Mouse (Mus musculus): ENCODE measurements around the gene Postn. TPM values are rescaled to one million over a fixed set of nuclear protein-coding genes. Genes with fewer than 3 reads are reported as not detected.

Gene Postn
- polyA plus RNA-seq, 1 experiment from 2014 or later, result 8.6 TPM

- ATAC-seq, result no peak
- no peak overlapping the region for H3K9ac ChIP-seq
- no peak overlapping the region for H3K27ac ChIP-seq
- WGBS, result 35% methylated on average over 2 of the region's 2 CpGs
- no peak overlapping the region for H3K4me3 ChIP-seq
- no peaks in the 10 kb centered on the region; the same call in 1 of the 2 replicates for H3K9me3 ChIP-seq (replicated peaks)
- no peaks in the 10 kb centered on the region for H3K36me3 ChIP-seq (ENCODE audit: poor library complexity, severe bottlenecking)
- H3K27me3 ChIP-seq, result no peaks in the 10 kb centered on the region
- no peak overlapping the region for H3K4me2 ChIP-seq
- no peaks in the 10 kb centered on the region for H3K4me1 ChIP-seq
Observed at GRCm38 (mm10) chr3:54399321-54399720, 38.4 kb downstream of the Postn start.

GRCm38 (mm10) chr3:54399911-54400310, 39.0 kb downstream of the Postn start:
- H3K9me3 ChIP-seq (replicated peaks), result no peaks in the 10 kb centered on the region; the same call in 1 of the 2 replicates
- no peak for ATAC-seq
- no peak overlapping the region for H3K4me3 ChIP-seq
- no peaks in the 10 kb centered on the region for H3K4me1 ChIP-seq
- no peaks in the 10 kb centered on the region for H3K36me3 ChIP-seq (ENCODE audit: poor library complexity, severe bottlenecking)
- no peak overlapping the region for H3K9ac ChIP-seq
- H3K27me3 ChIP-seq, result no peaks in the 10 kb centered on the region
- H3K4me2 ChIP-seq, result no peak overlapping the region
- H3K27ac ChIP-seq, result no peak overlapping the region
- WGBS, result 78% methylated on average over 2 of the region's 2 CpGs

GRCm38 (mm10) chr3:54400617-54401016, 39.7 kb downstream of the Postn start:
- no peaks in the 10 kb centered on the region for H3K4me1 ChIP-seq
- no peak overlapping the region for H3K9ac ChIP-seq
- H3K4me3 ChIP-seq, result no peak overlapping the region
- no peaks in the 10 kb centered on the region for H3K36me3 ChIP-seq (ENCODE audit: poor library complexity, severe bottlenecking)
- 87% methylated on average over 1 of the region's 1 CpGs for WGBS
- no peaks in the 10 kb centered on the region; the same call in 1 of the 2 replicates for H3K9me3 ChIP-seq (replicated peaks)
- no peak overlapping the region for H3K4me2 ChIP-seq
- H3K27ac ChIP-seq, result no peak overlapping the region
- H3K27me3 ChIP-seq, result no peaks in the 10 kb centered on the region
- no peak for ATAC-seq

GRCm38 (mm10) chr3:54401706-54402105, 40.8 kb downstream of the Postn start:
- Histone ChIP-seq H3K4me3 (no peak overlapping the region), H3K36me3 (ENCODE audit: poor library complexity, severe bottlenecking) (no peaks in the 10 kb centered on the region), H3K27me3 (no peaks in the 10 kb centered on the region), H3K9ac (no peak overlapping the region), H3K27ac (no peak overlapping the region), H3K9me3 (replicated peaks) (no peaks in the 10 kb centered on the region), H3K4me2 (no peak overlapping the region), H3K4me1 (no peaks in the 10 kb centered on the region)
- WGBS, result 87% methylated on average over 5 of the region's 5 CpGs
- ATAC-seq, result no peak

- H3K9me3 ChIP-seq (replicated peaks), result no peaks in the 10 kb centered on the region
- no peaks in the 10 kb centered on the region for H3K27me3 ChIP-seq
- no peak overlapping the region for H3K27ac ChIP-seq
- no peak overlapping the region for H3K4me3 ChIP-seq
- no peak overlapping the region for H3K4me2 ChIP-seq
- WGBS, result 75% methylated on average over 3 of the region's 3 CpGs
- H3K4me1 ChIP-seq, result no peaks in the 10 kb centered on the region
- H3K36me3 ChIP-seq (ENCODE audit: poor library complexity, severe bottlenecking), result no peaks in the 10 kb centered on the region
- no peak overlapping the region for H3K9ac ChIP-seq
- ATAC-seq, result no peak
Observed at GRCm38 (mm10) chr3:54403791-54404190, 42.9 kb downstream of the Postn start.

- no peaks in the 10 kb centered on the region for H3K4me1 ChIP-seq
- no peak overlapping the region for H3K9ac ChIP-seq
- H3K36me3 ChIP-seq (ENCODE audit: poor library complexity, severe bottlenecking), result no peaks in the 10 kb centered on the region
- no peaks in the 10 kb centered on the region for H3K9me3 ChIP-seq (replicated peaks)
- no peak overlapping the region for H3K4me3 ChIP-seq
- 80% methylated on average over 2 of the region's 2 CpGs for WGBS
- H3K27me3 ChIP-seq, result no peaks in the 10 kb centered on the region
- H3K27ac ChIP-seq, result no peak overlapping the region
- ATAC-seq, result no peak
- H3K4me2 ChIP-seq, result no peak overlapping the region
Observed at GRCm38 (mm10) chr3:54406567-54406966, 45.7 kb downstream of the Postn start.

GRCm38 (mm10) chr3:54411052-54411451, 50.1 kb downstream of the Postn start:
- Histone ChIP-seq H3K4me2 (no peak overlapping the region), H3K4me1 (no peaks in the 10 kb centered on the region)
- 91% methylated on average over 3 of the region's 3 CpGs for whole genome bisulfite sequencing

GRCm38 (mm10) chr3:54412885-54413583, 52.1 kb downstream of the Postn start:
- no peak overlapping the region for H3K4me3 ChIP-seq
- no peak for ATAC-seq
- no peaks in the 10 kb centered on the region for H3K36me3 ChIP-seq (ENCODE audit: poor library complexity, severe bottlenecking)

More at GRCm38 (mm10) chr3:54411052-54411451, 50.1 kb downstream of the Postn start:
- H3K4me3 ChIP-seq, result no peak overlapping the region
- H3K9me3 ChIP-seq (replicated peaks), result no peaks in the 10 kb centered on the region
- no peak overlapping the region for H3K9ac ChIP-seq
- ATAC-seq, result no peak
- no peaks in the 10 kb centered on the region for H3K27me3 ChIP-seq
- H3K36me3 ChIP-seq (ENCODE audit: poor library complexity, severe bottlenecking), result no peaks in the 10 kb centered on the region
- H3K27ac ChIP-seq, result no peak overlapping the region

GRCm38 (mm10) chr3:54413584-54413897, 52.6 kb downstream of the Postn start:
- Histone ChIP-seq H3K27ac (no peak overlapping the region), H3K9ac (no peak overlapping the region), H3K4me2 (no peak overlapping the region), H3K27me3 (no peaks in the 10 kb centered on the region), H3K4me1 (no peaks in the 10 kb centered on the region), H3K4me3 (no peak overlapping the region), H3K9me3 (replicated peaks) (no peaks in the 10 kb centered on the region), H3K36me3 (ENCODE audit: poor library complexity, severe bottlenecking) (no peaks in the 10 kb centered on the region)
- ATAC-seq, result no peak
- 85% methylated on average over 1 of the region's 1 CpGs for WGBS

More at GRCm38 (mm10) chr3:54412885-54413583, 52.1 kb downstream of the Postn start:
- Histone ChIP-seq H3K9ac (no peak overlapping the region), H3K4me1 (no peaks in the 10 kb centered on the region), H3K27me3 (no peaks in the 10 kb centered on the region), H3K9me3 (replicated peaks) (no peaks in the 10 kb centered on the region), H3K4me2 (no peak overlapping the region), H3K27ac (no peak overlapping the region)
- WGBS, result 87% methylated on average over 7 of the region's 7 CpGs

- H3K27me3 ChIP-seq, result no peaks in the 10 kb centered on the region
- no peaks in the 10 kb centered on the region for H3K4me1 ChIP-seq
- no peak for ATAC-seq
- 58% methylated on average over 1 of the region's 1 CpGs for WGBS
- no peak overlapping the region for H3K4me3 ChIP-seq
- no peaks in the 10 kb centered on the region for H3K36me3 ChIP-seq (ENCODE audit: poor library complexity, severe bottlenecking)
- no peaks in the 10 kb centered on the region for H3K9me3 ChIP-seq (replicated peaks)
- no peak overlapping the region for H3K9ac ChIP-seq
- no peak overlapping the region for H3K4me2 ChIP-seq
- H3K27ac ChIP-seq, result no peak overlapping the region
Observed at GRCm38 (mm10) chr3:54414386-54414785, 53.5 kb downstream of the Postn start.

- Histone ChIP-seq H3K4me3 (no peak overlapping the region), H3K27ac (no peak overlapping the region), H3K27me3 (no peaks in the 10 kb centered on the region), H3K4me2 (no peak overlapping the region), H3K9me3 (replicated peaks) (no peaks in the 10 kb centered on the region), H3K36me3 (ENCODE audit: poor library complexity, severe bottlenecking) (no peaks in the 10 kb centered on the region), H3K9ac (no peak overlapping the region), H3K4me1 (no peaks in the 10 kb centered on the region)
- no peak for ATAC-seq
- 60% methylated on average over 6 of the region's 6 CpGs for WGBS
Observed at GRCm38 (mm10) chr3:54417833-54418386, 57.0 kb downstream of the Postn start.

GRCm38 (mm10) chr3:54420189-54420928, 59.5 kb downstream of the Postn start:
- no peaks in the 10 kb centered on the region for H3K36me3 ChIP-seq (ENCODE audit: poor library complexity, severe bottlenecking)
- H3K27ac ChIP-seq, result no peak overlapping the region
- H3K4me3 ChIP-seq, result no peak overlapping the region
- H3K4me2 ChIP-seq, result no peak overlapping the region
- no peaks in the 10 kb centered on the region for H3K27me3 ChIP-seq
- H3K4me1 ChIP-seq, result no peaks in the 10 kb centered on the region
- H3K9me3 ChIP-seq (replicated peaks), result no peaks in the 10 kb centered on the region
- no peak for ATAC-seq
- 87% methylated on average over 10 of the region's 10 CpGs for WGBS
- no peak overlapping the region for H3K9ac ChIP-seq

All from forebrain, embryonic 13.5 days (tissue).